Mouse (Mus musculus) liver, postnatal 0 days (tissue): Measurements from ENCODE around the gene Adam12.

Experiments
- CTCF ChIP-seq: sonication (generic); IDR thresholded peaks from 2 replicates; pipeline ENCODE4 v1.5.1; 2016; ENCODE audit warnings: antibody characterized with exemption, low read depth
- EP300 ChIP-seq: IDR thresholded peaks from 2 replicates; pipeline ENCODE4 v1.6.1; 2016; ENCODE audit warnings: antibody characterized with exemption, low read depth, mild to moderate bottlenecking

DNA sequence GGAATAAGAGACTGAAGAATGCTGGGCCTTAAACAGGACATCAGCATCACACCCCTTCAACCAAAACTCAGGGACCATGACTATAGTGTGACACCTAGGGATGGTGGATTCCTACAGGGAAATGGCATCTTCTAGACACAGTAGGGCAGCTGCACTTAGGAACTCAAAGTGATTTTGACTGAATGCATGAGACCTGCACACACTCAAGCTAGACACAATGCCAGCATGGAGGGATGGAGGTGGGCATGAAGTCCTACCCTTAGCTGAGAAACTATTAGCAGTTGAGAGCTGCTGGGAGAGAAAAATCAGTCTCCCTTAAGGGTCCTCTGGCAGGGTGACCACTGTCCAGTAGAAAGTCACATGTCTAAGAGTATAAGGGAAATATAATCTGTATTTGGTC, 147.0 kb downstream of the Adam12 start:
- TF ChIP-seq CTCF = no peak
- TF ChIP-seq EP300 = no peak
